Mouse (Mus musculus): Measurements from ENCODE around the gene Lysmd1.
"Not testable (repeated sequence)": the region's sequence is repeated elsewhere in the genome, so short reads cannot be mapped to it uniquely, and the experiment has no call there.

Gene Lysmd1

DNA sequence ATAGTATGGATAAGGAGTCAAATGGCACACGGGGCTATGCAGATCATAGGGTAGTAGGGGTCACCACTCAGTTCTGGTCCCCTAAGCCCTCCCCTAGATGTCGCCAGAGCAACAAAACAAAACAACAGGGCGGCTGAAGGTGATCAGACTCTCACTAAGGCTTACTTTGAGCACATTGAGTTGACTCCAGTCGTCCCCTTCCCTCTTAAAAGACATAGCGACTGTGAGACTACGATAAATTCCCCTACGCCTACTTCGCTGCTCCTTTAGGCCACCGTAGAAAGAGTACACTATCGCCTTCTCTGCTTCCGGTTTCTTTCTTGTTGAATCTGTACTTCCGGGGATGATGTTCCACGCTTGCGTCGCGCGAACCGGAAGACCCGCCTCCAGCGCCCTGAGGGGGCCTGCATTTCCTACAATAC, at the start of gene Lysmd1, which contains the start of gene Scnm1:
TSS of gene Lysmd1 (plus strand) at position 409 of the 422 bp plus-strand sequence.
TSS of gene Scnm1 (minus strand) at position 332 of the 422 bp plus-strand sequence.
- peak; percentile 94 to 97 for DNase-seq (ENCODE audit: low spot score in 2 of 2)

DNA sequence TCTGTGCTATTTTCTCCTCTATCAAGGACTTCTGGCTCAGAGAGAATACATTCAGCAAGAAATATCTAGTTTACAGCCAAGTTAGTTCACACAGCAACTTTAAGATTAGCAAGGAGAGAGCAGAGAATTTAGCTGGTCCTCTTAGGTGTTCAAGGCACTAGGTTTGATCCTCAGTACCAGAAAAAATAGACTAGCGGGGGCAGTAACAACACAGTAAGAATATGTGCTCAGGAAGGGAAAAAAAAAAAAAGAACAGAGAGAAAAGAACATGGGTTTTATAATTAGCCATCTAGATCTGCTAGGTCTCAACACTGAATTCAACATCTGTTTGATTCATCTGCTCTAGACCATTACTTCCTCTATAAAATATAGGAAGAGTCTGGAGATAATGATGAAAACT, 45.8 kb upstream of the Lysmd1 start:
- no peak for DNase-seq (ENCODE audit: low spot score in 2 of 2)

DNA sequence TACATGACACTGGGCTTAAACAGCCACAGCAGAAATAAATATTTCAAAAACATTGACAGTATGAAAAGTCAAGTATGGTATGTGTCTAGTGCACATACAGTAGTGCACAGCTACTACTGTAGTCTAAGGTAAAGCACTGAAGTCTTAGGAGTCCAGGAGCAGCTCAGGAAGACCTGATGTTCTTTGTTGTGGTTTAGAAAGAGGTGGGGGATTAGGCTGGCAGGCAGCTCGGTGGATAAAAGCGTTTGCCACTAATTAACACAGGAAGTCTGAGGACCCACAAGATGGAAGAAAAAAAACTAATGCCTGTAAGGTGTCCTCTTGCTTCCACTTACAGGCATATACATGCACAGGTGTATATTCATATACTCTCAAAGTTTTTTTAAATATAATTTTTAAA, 33.0 kb upstream of the Lysmd1 start:
- no peak for DNase-seq (ENCODE audit: low spot score in 2 of 2)

DNA sequence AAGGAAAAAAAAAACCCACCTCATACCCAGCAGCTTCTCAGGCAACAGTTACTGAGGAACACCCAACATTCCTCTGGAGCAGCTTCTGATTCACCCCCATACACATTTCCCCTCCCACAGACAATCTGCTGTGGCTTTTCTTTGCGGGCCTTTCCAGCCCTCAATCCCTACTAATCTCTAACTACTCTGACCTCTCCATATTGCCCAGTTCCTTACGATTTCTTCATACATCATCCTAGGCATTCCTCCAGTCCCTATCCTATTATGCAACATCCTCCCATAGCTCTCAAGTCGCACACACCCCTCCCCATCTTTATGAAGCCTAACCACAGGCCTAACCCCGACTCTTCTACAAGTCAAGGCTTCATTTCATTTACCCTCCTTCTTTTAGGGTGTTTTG, 28.8 kb upstream of the Lysmd1 start:
- no peak for DNase-seq (ENCODE audit: low spot score in 2 of 2)

DNA sequence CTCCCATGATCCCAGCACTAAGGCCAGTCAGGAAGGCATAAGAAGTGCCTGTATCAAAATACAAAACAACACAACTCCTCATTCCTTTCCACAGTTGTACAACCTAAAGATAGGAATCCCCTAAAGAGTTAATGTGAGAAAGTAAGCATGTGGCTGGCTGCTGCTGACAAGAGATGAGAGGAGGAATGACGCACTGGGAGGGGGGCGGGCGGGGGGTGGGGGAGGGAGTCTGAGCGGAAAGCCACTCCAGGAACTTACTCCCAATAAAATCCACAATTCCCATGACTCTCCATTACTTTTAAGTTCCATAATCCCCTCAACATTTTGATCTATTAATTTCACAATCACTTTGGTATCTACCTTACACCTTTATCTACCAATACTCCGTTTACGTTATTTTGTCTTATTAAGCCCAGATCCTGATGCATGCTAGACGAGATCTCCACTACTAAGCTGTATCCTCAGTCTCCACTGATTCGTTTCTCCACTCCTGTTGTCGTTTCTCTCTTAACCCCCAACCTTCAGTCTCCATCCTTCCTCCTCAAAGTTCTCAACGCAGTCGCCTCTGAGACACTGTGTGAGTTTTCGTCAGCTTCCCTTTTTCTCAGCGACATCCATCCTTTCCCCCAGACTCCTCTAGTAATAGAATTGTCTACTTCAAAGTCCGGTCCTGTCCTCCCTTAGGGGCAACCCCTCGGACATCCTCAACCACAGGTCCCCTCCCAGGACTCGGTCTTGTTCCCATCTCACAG, 28.1 kb upstream of the Lysmd1 start:
- DNase-seq (ENCODE audit: low spot score in 2 of 2): no peak

DNA sequence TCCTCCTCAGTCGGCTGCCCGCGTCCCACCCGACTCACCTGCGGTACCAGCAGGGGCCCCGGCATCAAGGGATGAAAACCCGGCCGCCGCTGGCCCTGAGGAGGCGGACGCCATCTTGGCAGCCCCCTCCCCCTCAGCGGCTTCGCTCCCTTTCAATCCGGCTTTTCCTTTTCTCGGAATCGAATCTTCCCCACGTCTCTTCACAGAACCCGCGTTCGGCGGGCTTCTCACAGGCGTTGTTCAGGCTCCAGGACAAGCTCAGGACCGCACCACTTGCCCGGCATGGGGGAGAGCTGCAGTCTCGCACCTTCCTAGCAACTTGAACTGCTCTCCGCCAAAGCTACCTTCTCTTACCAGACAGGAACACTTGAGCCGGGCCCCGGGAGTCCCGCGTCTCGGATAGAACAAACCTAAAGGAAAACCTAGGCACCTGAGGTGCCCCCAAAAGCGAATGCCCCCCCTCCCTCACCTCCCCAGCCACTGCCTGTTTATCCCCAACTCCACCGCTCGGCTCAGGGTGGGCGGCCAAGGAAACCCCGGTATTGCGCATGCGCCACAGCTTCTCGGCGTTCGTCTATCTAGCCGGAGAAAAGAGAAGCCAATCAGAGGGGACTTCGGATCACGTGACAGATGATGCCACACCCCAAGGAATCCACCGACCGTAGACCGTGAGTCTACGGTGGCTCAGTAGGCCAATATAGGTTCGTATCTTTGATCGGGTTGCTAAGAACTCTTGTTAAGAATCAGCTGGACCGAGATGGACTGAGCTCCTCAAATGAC, 27.4 kb upstream of the Lysmd1 start, which contains the start of gene Pip5k1a:
TSS of gene Pip5k1a (minus strand) at position 593 of the 780 bp plus-strand sequence.
- peak; percentile 94 to 96 for DNase-seq (ENCODE audit: low spot score in 2 of 2)

DNA sequence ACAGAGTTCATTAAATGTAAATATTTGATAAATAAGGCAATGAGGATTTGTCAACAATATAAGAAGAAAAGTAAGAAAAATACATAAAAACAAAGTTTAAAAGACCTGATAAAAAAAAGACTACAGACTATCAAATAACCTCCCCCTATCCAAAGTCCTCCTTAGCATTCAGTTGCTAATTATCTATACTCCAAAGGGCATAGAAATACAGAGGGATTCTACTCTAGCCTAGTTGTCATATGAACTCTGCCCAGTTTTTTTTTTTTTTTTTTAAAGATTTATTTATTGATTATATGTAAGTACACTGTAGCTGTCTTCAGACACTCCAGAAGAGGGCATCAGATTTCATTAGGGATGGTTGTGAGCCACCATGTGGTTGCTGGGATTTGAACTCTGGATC, 26.6 kb upstream of the Lysmd1 start:
- not testable (repeated sequence) for DNase-seq (ENCODE audit: low spot score in 2 of 2)

DNA sequence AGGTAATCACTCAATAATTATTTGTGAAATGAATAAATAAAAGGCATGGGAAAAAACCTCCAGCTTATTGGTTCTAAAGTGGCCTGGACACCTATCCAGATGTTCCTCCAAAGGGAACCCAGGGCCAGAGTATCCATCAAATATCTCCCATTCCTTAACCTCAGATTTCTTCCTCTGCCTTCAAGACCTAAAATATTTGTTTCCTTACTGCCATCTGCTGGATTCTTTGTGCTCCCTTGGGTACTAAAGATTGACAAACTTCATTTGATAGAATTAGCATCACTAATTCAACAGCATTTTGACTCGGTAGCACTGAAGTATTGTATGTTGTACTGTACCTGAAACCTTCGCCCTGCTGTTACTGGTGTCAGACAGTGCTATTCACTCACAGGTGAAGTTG, 26.0 kb upstream of the Lysmd1 start:
- no peak for DNase-seq (ENCODE audit: low spot score in 2 of 2)

DNA sequence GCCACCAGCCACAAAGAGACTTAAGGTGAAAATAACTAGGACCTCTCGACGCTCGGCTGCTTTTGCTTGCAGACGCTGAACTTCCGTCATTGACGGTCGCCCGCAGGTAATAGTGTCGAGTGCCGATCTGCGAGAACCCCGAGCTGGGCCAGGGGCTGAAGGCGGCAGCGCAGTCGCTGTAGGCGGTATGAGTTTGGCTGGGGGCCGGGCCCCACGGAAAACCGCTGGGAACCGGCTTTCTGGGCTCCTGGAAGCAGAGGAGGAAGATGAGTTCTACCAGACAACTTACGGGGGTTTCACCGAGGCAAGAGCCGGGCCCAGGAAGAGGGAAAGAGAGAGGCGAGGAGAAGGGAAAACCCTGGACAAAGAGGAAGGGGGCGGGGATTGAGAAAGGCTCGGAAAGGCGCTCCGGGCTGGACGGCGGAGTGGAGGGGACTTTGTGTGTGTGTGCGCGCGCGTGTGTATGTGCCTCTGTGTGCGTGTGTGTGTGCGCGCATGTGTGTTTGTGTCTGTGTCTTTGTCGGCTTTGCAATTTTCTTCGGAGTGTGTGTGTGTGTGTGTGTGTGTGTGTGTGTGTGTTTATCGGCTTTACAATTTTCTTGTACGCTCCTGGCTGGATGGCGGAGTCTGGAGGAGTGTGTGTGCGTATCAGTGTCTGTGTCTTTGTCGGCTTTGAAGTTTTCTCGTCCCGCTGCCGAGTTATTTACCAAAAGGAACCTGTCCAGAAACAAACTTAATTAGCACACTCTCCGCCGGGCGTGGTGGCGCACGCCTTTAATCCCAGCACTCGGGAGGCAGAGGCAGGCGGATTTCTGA, 22.8 kb upstream of the Lysmd1 start, which contains the start of gene Vps72:
TSS of gene Vps72 (plus strand) at position 112 of the 816 bp plus-strand sequence.
- DNase-seq (ENCODE audit: low spot score in 2 of 2): peak; percentile 88 to 89

DNA sequence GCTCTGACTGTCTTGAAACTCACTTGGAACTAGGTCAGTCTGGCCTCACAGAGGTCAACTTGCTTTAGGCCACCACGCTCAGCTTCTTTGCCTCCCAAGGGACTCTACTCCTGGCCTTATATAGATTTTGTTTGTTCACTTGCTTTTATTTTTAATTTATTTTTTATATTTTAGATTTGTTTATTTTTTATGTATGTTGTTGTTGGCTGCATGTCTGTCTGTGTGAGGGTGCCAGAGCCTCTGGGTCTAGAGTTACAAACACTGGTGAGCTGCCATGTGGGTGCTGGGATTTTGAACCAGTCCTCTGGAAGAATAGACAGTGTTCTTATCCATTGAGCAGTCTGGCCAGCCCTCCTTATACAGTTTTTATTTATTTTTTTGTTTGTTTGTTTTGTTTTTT, 21.1 kb upstream of the Lysmd1 start:
- DNase-seq (ENCODE audit: low spot score in 2 of 2): no peak

DNA sequence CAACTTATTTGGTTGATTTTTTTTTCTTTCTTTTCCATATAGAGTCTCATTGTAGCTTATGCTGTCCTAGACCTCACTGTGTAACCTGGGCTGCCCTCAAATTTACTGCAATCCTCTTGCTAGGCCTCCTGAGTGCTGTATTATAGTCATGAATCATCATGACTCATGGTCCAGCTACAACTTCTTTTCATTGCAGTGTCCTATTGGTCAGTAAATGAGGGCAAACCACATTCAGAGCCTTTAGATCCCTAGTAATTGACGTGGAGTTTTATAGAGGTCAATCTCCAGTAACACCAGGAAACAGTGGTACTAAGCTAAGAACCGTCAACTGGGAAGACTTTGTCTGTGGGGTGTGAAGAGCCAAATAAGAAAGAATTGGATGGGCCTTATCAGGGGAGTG, 16.1 kb upstream of the Lysmd1 start:
- DNase-seq (ENCODE audit: low spot score in 2 of 2): no peak

DNA sequence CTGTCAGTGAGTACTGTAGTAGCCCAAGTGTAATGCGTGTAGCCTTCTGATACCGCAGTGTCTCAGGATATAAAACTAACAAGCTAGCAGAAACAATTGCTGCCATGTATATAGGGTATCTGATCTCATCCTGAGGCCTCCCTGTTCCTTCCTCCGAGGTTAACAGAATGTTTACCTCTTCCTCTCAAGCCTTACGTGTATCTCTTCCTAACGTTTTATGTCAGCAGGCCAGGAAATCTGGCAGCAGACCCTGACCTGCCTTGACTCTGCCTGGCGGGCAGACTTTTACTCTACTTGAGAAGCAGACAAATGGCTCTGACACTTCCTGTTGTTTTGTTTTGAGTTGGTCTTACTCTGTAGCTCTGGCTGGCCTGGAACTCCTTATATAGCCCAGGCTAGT, 12.3 kb upstream of the Lysmd1 start:
- no peak for DNase-seq (ENCODE audit: low spot score in 2 of 2)

DNA sequence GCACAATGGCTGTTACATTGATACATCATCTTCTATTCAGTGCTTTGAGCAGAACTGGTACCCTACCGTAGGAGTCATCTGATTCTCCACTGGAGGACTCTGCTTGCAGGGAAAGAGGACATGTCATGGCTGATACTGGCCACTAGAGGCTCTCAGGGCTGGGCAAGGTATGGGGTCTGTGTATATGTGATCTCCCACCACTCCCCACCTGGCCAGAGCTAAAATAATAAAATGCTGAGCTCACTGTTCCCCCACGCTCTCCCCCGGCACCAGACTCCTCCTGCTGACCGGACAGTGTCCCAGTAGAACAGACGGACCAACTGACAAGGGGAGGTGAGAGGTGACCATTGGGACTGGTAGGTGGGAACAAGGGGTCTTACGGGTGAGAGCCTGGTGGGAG, 9.6 kb upstream of the Lysmd1 start, which contains the start of gene Tmod4:
TSS of gene Tmod4 (plus strand) at position 231 of the 400 bp plus-strand sequence.
- no peak for DNase-seq (ENCODE audit: low spot score in 2 of 2)

DNA sequence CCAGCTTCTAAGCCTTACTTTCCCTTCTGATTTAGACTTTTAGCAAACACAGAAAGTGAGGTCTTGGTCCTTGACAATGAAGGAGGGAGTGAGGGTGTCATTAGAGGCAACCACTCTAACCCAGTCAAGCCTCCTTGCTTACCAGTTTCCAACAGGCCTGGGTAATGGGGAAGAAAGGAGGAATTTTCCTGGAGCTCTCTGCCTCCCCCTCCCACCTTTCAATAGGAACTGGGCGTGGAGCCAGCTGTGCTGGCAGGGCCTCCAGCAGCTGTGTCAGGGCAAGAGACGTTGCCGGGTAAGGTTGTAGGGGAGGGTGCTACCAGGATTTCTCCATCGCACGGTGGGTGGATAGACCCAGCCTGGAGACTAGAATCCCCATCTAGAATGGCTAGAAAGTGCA, 8.9 kb upstream of the Lysmd1 start:
- no peak for DNase-seq (ENCODE audit: low spot score in 2 of 2)

DNA sequence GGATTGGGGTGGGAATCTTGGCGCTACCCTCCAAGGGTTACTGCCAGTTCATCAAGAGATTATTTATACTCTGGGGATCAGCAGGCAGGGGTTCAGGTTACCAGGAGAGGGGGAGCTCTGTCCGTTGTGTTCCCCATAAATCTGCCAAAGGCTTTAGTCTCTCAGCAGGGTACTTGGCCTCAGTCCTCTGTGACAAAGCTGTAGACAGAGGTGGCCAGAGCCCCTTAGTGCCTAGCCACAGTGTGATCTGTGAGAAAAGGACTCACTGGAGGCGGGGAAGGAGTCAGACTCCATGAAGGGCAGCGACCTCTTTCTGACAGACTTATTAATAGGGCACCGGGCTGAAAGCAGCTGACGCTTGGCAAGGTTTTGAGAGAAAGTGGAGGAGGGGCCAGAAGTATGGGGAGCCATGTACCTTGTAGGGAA, 4.6 kb upstream of the Lysmd1 start:
- no peak for DNase-seq (ENCODE audit: low spot score in 2 of 2)

DNA sequence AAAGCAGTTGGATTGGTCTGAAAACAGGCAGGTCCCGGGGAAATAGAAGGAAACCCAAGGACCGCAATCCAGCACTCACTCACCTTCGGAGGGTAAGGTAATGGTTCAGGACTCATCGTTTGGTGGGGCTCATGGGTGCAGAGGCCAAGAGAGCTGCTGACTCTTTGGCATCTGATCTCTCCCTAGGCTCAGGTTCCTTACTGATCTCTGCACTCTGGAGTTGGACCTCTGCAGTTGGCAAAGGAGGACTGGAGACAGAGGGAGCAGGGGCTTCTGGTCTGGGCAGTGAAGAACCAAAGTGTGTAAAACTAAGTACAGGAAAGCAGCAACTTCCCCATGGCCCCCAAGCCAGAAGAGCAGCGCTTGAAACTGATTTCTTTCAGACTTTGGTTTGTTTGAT, 3.8 kb upstream of the Lysmd1 start:
- no peak for DNase-seq (ENCODE audit: low spot score in 2 of 2)

DNA sequence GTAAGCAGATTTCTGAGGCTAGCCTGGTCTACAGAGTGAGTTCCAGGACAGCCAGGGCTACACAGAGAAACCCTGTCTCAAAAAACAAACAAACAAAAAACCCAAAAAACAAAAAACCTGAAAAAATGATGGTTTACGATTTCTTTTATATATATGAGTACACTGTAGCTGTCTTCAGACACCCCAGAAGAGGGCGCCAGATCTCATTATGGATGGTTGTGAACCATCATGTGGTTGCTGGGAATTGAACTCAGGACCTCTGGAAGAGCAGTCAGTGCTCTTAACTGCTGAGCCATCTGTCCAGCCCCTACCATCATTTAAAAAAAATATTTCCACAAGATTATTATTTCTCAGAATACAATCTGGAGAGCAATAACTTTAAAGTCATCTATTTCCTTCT, 1.5 kb upstream of the Lysmd1 start:
- not testable (repeated sequence) for DNase-seq (ENCODE audit: low spot score in 2 of 2)

DNA sequence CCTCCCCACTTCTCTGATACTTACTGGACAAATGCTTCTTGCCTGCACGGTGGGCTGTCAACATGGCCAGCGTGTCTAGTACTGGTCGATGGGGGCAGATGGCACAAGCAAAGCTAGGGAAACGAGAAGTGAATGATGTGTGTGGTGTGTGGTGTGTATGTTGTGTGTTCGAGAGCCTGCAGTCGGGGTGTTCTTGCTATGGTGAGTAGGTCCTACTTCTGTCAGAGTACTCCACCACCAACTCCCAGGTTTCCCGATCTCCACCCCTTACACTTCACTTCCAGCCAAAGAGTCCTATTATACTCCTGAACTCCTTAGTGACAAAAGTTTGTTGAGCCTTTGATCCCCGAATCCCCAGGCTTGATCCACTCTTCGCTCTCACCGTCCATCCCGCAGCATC, 712 bp upstream of the Lysmd1 start:
- DNase-seq (ENCODE audit: low spot score in 2 of 2): no peak

DNA sequence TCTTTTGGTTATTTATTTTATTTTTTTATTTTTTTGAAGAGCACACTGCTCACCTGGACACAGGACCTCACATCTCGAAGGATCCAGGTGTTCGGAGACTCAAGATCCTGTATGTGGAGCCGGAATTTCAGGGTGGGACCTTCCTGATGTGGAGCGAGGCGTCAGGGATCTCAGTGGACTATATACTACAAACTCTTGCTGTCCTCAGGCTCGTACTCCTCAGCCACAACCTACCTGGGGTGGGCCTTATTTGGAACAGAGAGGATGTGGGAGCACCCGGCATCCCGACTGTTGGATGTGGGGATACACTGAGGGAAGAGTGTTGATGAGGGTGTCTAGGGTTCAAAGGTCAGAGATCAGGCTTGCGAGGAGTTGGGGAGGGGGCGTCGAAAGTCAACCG, 245 bp downstream of the Lysmd1 start:
- DNase-seq (ENCODE audit: low spot score in 2 of 2): not testable (repeated sequence)

DNA sequence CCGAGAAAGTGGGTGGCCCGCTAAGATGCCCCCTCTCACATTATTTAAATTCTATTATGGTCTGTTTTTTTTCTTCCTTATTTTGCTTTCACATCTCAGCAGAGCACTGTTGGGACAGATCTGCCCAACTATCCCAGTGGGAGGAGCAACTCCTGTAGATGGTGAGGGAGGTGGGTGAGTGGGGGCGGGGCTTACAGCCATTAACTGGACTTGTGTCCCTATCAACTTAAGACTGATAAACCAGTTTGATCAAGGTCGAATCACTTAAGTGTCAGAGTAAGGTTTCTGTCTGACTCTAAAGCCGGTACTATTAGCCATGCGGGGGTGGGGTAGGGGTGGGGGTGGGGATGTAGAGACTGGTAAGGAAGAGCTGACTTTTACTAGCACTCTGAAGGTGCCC, 1.1 kb downstream of the Lysmd1 start:
- peak; percentile 61 to 78 for DNase-seq (ENCODE audit: low spot score in 2 of 2)

DNA sequence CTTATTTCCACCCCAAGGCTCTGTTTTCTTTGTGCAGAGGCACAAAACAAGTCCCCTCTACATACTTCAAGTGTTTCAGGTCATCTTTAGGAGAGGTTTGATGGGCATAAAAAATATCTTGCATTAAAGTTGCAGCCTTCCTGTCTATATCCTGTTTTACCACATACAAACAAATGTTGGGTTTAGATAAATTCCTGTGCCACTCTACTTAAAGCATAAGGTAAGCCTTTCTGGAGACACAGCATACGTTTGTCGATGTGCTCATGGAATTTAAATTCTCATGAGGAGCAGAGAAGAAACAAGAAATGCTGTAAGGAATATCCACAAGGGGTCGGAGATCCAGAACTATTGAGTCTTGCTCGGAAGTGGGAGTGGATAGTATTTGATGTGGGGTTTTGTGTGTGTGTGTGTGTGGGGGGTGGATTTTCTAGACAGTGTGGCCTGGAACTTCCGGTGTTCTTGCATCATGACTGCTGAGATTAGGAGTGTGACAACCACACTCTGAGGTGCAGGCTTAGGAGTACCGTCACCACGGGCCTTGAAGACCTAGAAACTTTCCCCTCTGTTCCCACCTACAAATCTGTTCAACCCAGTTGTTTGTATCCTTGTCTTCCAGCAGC, 1.7 kb downstream of the Lysmd1 start:
- DNase-seq (ENCODE audit: low spot score in 2 of 2): peak; percentile 34 to 52
